ENCODE assay signal across 9 mouse cellular contexts in the genomic region with DNA sequence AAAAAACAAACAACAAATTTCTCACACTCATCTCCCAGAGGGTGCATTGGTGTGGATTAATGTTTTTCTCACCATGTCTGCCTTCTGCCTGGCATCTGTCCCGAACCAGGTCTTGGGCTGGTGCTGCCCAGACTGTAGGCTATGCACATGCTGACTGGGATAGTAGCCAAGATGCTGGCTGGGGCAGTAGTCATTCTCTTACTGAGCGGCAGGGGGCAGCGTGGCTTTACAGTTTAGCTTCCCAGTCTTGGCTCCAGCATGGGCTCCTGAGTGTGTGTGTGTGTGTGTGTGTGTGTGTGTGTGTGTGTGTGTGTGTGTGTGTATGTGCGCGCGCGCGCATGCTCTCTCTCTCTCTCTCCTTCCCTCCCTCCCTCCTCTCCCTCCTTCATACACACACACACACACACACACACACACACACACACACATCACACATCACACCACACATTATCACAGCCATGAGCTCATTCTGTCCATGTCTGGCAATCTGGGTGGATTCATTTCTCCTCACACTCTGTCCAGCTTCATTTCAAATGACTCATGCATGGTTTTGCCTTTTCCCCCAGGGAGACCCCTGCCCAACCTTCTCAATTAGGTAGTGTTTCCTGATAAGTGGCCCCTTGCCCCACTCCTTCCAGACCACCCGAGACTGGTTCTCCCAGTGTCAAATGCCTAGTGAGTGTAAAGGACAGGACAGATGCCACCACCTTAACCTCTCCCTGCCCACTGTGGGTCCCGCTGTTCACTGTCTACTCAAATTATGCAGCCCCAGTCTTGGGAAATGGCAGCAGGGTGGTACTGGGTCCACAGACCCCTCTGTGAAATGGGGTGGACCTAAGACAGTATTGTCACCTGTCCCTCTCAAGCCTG. TPM values are rescaled to one million over a fixed set of nuclear protein-coding genes. Genes with fewer than 3 reads are reported as not detected.
DNase-seq lines count a peak whose midpoint lies in the region; TF ChIP-seq lines count a peak whose summit lies in the region.
"Had no signal": no experiment of that assay in that cellular context is flagged by ENCODE, and none has a peak within 500 bp of the region (broad histone marks: within the 10 kb centered on the region; RNA-seq: fewer than 3 reads in every experiment).

No protein-coding gene starts in this region.

- no peak overlapping the region for H3K4me3 ChIP-seq in cortical plate, adult 2 months (ENCODE audit: insufficient read depth, low read length)

- DNase-seq in B cell, adult 2 months, result peak; percentile 58 to 59
- peak; percentile 89 for DNase-seq in ZHBTc4 (ENCODE audit: low read depth, low spot score)
- peak; percentile 85 for DNase-seq in gastrocnemius, postnatal 14 days
- DNase-seq in kidney, postnatal 4 days, result peak; percentile 86 to 90
- DNase-seq in lung, postnatal 10 days, result peak; percentile 92
- DNase-seq in retina, postnatal 7 days (ENCODE audit: low read depth, low spot score), result peak; percentile 78
- peak; percentile 78 for DNase-seq in urinary bladder, postnatal 25 days (ENCODE audit: low spot score)

- peaks cover 2% of the 10 kb centered on the region; the same call in 1 of the 2 replicates for H3K4me1 ChIP-seq in cortical plate, adult 2 months (ENCODE audit: control insufficient read depth, insufficient read depth, low read length)

- TF ChIP-seq CTCF in cortical plate, adult 2 months (IDR thresholded peaks at IDR 0.05; ENCODE audit: extremely low read depth, insufficient read depth, low read length), result peak; percentile 85

- intact Hi-C loops in gastrocnemius, postnatal 14 days (cut with DNase I; ENCODE audit: low total_unique reads), result no loop called here

- no peak for TF ChIP-seq POLR2A in cortical plate, adult 2 months (IDR thresholded peaks at IDR 0.05; ENCODE audit: extremely low read depth, insufficient read depth, low read length)

- no peak overlapping the region for H3K27ac ChIP-seq in cortical plate, adult 2 months (ENCODE audit: insufficient read depth, low read length)

RNA-seq across cellular contexts. Expression of a gene that starts 3.8 kb away (rescaled TPM):
- polyA plus RNA-seq in cortical plate, adult 2 months (2012; rRNA removed), result 15.9 and 18.5 TPM in 2 replicates
- total RNA-seq in gastrocnemius, postnatal 14 days (2021), result 1 to 10 TPM; 8.8 to 9.8 TPM

RNA-seq across cellular contexts. Expression of a gene that starts 12.4 kb away (rescaled TPM):
- 0.06 TPM in 1 of 2 replicates, not detected in the other for polyA plus RNA-seq in cortical plate, adult 2 months (2012; rRNA removed)
- not detected for total RNA-seq in gastrocnemius, postnatal 14 days (2021)
- polyA plus RNA-seq: heart, embryonic 16.5 days had no signal
